Mouse (Mus musculus) mature B cell (primary cell): ENCODE measurements around the gene Upk3bl.

Experiments used
- in situ Hi-C: fragments of 300-500 bp; cut with MboI; formaldehyde crosslinking; loops from 2 replicates; pipeline ENCODE4 v1.14.3; 2019

Gene Upk3bl

DNA sequence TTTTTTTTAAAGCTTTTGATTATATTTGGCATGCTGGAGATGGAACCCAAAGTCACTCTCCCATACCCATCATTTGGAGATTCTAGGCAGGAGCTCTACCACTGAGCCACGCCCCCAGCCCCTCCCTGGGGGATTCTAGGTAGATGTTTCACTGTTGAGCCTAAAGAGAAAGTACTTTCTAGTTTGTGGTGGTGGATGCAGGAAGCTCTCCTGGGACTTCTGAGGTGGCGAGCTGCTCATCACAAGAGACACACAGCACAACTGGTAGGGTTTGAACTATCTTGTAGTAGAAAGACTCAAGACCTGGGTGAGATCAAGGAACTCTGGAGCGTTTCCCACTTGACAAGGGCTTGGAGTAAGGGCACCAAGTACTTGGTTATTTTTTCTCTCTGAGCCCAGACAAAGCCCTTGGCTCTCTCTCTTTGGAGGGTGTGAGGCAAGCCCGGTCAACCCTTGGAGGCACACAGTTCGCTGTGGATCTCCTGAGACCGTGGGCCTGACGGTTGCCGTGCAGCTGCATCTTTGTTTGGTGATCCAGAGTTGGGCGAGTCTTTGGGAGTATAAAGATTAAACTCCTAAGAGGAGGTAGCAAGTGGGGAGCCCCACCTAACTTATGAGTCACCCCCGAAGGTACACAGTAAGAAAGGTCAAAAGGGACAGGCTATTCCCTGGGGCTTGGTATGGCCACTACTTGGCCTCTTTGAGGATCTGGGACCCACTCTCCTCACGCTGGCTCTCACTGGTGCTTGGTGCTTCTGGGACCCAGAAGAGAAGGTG, at the start of gene Upk3bl:
Upk3bl (plus strand) TSS at position 192 of the 777 bp plus-strand sequence.
- in situ Hi-C loops = loop anchor here (5.0 kb wide), 1 partner anchor 72 kb away; the partner anchor contains the start of gene Zp3

DNA sequence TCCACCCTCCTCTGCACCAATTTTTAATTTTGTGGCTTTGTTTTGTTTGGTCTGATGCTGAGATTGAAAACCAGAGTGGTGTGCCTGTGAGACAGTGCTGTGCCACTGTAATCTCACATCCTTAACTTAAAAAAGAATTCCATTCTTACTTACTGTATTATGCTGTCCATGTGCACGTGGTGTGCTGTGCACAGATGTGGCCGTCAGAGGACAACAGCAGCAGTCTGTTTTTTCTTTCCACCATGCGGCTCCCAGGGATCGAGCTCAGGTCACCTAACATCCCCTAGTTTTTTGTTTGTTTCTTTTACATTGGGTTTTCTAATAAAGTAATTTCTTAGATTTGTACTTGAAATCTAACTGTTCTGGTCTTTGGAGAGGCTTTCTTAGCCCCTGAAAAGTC, 49.8 kb upstream of the Upk3bl start:
- in situ Hi-C loops = no loop called here

DNA sequence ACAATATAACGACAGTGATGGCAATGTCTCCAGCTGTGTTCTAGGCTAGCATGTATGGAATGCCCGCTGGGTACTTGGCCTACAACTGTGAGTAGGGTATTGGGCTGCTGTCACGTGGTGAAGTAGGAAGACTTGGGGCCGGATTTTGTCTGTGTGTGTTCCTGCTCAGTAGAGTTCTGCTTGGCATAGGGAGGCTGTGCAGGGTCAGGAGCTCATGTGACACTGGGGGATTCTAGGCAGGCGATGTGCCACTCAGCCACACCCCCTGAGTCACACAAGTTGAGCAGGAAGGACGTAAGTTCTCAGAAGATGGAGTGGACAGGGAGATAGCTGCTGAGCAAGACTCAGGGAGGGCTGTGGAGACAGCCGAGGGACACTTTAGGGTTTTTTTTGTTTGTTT, 46.5 kb upstream of the Upk3bl start:
- in situ Hi-C loops = no loop called here

DNA sequence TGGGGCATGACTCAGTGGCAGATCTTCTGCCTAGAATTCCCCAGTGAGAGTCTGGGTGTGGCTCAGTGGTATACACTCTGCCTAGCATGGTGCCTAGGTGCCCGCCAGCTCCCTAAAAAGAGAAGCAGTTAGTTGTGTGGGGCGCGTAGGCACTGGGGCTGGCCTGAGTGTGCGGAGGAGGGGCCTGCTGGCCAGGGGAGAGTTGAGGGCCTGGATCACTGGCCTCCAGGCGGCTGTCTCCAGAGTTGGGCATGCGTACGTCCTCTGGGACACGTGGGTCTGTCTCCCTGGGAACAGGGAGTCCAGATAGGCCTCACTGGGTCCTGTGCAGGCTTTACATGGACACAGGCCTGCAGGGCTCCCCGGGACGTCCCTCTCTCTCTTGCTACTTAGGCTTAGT, 39.4 kb upstream of the Upk3bl start:
- in situ Hi-C loops = no loop called here

DNA sequence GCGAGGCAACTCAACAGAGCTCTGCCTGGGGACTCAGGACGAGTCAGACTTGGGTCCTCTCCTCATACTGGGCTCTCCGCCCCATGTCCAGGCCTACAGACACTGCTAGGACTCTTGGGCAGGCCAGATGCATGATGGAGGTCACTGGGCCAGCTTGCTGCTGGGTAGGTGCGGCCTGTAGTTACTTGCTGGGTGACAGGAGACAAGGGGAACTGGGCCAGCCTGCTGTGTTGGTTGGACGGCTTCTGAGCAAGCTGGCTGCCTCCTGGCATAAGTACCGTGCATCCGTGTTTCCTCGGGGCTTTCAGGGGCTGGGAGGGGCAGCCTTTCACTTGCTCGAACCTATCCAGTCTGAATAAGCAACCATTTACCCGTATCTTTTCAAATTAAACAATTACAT, 38.7 kb upstream of the Upk3bl start:
- in situ Hi-C loops = no loop called here

DNA sequence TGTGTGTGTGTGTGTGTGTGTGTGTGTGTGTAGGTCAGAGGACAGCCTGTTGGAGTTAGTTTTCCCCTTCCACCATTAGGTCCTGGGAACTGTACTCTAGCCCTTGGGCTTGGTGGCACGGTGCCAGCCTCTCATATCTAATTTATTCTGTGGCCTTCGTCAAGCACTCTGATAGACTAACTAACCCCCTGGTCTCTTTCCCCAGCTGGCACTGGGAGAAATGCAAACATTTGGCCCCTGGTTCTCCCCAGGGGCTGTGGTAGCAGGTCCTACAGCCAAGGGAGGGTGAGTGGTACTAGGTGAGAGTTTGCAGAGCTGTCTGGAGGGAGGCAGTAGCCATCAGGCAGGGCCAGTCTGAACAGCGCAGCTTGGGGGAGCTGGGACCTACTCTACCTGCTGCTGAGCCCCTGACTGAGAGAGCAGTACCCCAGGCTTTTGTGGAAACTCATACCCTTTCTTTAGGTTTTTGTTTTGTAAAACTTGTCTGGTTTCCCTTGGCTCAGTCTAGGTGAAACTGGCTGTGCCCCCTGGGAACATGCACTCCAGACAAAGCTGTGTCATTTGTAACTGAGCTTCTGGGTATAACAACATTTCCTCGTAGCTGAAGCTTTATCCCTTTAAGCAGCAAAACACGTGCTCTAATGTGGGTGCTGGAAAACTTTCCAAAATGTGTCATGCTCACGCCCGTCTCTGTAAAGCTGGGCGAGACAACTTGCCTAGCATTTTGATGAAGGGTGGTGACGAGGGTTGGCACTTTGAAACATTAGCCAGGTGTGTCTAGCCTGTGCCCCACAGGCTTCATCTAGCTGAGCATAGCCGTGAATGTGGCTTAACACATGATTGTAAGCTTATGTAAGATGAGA, 38.0 kb upstream of the Upk3bl start:
- in situ Hi-C loops = no loop called here

DNA sequence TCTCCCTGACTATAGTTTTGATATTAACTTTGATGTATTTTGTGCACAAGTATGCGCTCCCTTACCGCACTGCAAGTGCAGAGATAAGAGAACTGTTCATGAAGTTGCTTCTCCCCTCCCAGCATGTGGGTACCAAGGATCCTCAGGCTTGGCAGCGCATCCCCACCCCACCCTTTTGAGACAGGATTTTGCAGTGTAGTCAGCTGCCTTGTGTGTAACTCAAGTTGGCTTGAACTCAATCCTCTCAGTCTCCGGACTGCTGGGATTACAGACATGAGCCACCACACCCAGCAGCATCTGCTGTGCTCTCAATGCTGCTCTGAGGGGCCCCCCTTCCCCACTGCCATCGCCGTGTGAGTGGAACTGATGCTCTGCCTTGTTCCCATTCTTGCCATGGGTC, 37.0 kb upstream of the Upk3bl start:
- in situ Hi-C loops = no loop called here

DNA sequence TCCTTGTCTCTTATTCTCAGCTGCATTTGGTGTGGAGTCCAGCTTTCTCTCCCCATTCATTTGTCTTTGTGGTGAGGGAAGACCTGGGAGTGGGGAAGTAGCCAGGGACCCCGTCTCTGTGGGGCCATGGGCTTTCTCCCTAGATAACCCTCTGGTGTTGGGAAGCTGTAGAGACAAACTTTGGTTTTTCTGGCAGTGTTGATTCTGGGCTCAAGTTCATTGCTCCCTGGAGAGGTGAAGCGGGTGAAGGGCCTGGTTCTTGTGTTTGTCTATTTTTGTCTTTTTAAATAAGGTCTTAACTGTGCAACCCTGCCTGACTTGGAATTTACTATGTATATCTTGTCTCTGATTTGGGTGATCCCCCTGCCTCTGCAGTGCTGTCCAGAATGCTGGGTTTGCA, 35.6 kb upstream of the Upk3bl start:
- in situ Hi-C loops = no loop called here

DNA sequence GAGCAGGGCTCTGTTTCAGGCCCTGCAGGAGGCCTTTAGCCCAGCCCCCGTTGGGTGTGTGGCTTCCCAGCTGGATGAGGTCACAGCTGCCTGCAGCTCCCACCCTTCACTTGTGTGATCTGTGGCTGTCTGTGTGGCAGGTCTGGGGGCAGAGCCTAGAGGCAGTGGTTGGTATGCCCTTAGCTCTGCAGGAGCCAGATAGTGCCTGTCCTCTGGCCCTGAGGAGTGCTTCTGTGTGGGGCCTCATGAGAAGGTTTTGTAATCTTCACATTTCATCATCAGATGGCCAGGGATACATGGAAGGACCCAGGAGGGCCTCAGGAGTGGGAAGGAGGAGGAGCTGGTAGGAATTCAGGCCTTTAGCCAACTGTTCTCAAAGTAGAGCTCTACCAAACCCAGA, 34.4 kb upstream of the Upk3bl start:
- in situ Hi-C loops = no loop called here

DNA sequence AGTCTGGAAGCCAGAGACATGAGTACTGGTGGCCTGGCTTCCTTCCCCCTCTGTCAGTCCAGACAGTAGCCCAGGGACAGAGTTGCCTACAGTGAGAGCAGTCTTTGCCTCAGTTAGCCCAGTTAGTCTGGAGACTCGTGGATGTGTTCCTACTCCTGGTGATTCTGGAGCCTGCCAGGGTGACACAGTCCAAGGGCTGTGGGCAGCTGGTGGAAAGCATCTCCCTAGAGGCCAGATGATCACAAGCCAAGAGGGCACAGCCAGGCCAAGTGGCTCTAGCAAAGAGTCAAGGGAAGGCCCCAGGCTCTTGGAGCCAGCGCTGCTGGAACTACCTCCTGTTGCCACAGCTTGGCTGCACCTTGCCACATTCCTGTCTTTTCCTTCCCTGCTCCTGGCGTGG, 28.6 kb upstream of the Upk3bl start:
- in situ Hi-C loops = no loop called here

DNA sequence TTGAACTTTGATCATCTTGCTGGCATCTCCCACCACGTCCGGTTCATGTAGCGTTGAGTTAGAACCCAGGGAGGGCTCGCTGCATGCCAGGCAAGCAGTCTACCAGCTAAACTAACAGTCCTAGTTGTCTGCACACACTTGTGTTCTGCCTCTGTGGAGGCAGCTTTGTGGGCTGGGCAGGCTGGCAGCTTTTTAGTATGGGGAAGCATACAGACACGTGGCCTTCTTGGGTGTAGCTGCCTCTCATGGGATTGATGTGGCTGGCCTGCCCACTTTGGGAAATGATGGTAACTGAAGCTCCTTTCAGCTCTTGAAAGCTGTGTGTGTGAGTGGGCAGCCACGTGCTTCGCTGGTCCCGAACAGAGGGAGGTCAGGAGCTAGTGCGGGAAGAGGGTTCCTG, 27.4 kb upstream of the Upk3bl start:
- in situ Hi-C loops = no loop called here

DNA sequence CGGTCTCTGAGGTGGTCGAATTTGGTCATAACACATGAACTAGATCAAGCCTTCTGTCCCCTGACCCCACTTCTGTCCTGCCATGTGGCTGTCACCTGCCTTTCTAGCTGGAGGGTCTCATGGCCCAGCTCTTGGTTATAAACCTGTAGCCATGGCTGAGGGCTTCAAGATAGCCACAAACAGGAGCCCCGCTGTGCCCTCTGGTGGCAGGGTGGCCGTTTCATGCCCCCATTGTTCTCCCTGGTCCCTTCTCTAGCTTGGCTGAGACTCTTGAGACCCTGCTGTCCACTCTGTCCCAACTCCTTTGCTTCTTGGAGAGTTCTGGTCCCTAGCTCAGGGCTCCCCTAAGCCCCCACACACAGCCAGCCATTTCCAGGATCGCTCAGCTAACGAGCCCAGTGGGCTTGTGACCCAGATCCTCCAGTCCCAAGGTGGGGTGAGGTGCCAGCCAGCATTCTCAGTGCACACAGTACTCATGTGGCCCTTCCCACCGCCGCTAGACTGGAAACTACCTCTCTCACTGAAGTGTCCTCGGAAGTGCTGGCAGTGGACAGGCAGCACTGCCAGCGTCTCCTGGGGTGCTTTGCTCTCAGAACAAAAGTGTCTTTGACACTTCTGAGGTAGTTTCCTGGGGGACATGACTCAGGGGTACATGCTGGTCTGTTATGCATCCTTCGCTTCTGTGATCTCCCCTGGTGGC, 26.5 kb upstream of the Upk3bl start:
- in situ Hi-C loops = no loop called here

DNA sequence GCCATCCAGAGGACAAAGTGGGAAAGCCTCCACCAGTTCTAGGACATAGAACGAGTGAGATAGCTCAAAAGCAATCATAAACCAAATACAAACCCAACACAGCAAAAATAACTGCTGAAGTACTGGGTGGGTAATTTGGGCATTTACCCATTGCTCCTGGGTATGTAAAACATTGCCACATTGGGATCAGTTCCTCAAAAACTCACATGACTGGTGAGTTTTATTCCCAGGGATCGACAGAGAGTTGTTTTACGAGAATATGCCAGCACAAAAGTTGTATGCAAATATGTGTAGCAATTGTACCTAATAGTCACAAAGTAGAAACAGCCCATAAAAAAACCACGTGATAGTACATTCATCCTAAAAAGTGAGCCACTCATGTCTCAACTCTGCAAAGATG, 19.4 kb upstream of the Upk3bl start:
- in situ Hi-C loops = no loop called here

DNA sequence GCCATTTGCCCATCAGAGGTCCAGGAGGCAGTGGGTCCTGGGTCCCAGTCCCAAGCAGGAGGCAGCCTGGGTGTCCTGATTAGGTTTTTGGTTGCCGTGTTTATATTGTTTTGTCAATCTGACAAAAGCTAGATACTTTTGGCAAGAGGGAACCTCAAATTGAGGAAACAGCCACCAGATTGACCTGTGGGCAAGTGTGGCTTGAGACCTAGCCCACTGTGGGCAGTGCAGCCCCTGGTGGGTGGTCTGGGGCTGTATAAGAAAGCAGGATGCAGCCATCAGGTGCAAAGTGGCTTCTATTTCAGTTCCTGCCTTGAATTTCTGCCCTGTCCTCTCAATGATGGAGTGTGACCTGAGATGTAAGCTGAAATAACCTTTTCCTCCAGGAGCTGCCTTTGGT, 19.0 kb upstream of the Upk3bl start:
- in situ Hi-C loops = no loop called here

DNA sequence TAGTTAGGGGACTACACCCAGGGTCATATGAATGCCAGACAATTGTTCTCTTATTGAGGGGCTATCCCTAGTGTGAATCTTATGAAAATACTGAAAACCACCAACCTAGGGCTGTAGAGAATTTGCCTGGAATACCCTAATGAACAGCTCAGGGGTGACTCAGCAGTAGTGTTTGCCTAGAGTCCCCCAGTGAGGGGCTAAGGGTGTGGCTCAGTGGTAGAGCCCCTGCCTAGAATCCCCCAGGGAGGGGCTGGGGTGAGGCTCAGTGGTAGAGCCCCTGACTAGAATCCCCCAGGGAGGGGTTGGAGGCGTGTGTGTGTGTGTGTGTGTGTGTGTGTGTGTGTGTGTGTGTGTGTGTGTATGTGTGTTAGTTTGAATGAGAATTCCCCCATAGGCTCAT, 17.6 kb upstream of the Upk3bl start:
- in situ Hi-C loops = no loop called here

DNA sequence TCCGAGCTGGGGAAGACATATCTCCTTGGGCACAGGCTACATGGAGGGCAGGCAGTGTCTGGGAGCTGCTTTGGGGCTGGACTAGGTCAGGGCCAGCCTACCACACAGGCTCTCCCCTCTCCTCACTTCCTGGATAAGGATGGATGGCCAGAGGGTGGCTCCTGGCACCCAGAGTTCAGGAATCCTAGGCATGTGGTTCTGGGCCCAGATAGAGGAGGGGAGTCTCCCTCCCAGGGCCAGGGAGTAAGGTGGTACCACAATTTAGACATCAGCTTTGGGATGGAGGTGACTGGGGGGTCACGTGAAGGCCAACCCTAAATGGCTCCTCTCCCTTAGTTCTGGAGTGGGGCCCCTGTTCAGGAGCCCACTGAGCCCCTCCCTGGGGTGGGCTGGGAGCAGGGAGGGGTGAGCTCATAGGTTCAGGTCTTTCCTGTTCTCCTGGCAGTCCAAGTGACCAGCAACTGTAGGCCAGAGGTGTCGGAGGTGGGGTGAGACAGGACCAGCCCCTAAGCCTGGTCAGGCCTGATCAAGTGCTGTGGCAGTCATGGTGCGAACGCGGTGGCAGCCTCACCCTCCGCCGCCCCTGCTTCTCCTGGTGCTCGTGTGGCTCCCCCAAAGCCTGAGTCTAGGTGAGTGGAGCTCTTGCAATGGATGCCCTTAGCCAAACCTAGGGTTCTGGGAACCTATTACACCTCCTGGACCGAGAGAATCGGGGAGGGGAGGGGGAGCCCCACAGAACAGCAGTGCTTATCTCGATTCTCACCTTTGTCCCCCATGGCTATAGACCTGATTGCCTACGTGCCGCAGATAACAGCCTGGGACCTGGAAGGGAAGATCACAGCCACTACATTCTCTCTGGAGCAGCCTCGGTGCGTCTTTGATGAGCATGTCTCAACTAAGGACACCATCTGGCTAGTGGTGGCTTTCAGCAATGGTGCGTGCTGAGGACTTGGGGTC, 15.8 kb upstream of the Upk3bl start, which contains the start of gene Upk3b:
Upk3b (plus strand) TSS at position 239 of the 957 bp plus-strand sequence.
- in situ Hi-C loops = no loop called here

DNA sequence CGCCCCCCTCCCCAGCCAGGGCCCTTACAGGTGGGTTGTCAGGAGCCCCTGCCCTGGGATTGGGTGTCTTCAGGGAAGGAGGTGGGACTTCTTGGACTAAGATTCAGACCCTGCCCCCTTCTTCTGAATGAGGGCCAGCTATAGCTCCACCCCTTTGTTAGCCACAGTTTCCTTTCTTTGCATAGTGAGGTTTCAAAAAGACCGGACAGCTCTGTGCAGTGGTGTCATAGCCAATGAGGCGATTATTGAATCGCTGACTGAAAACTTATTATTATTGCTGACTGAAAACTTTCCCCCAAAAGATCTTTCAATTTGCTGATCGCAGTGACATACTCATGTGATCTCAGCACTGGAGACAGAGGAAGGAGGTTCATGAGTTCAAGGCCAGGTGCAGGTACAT, 14.1 kb upstream of the Upk3bl start:
- in situ Hi-C loops = no loop called here

DNA sequence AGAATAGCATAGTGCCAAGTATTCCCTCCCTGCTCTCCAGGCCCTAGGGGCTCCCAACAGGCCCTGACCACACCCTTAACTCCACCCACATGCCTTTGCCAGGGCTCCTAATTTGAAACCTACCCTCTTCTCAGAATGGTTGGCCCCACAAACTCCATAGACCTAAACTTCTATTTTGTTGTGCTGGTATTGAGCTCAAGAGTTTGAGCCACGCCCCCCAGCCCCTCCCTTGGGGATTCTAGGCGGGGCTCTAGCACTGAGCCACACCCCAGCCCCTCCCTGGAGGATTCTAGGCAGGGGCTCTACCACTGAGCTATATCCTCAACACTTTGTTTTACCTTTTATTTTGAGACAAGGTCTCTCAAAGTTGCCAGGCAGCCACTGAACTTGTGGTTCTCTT, 13.0 kb upstream of the Upk3bl start:
- in situ Hi-C loops = no loop called here

DNA sequence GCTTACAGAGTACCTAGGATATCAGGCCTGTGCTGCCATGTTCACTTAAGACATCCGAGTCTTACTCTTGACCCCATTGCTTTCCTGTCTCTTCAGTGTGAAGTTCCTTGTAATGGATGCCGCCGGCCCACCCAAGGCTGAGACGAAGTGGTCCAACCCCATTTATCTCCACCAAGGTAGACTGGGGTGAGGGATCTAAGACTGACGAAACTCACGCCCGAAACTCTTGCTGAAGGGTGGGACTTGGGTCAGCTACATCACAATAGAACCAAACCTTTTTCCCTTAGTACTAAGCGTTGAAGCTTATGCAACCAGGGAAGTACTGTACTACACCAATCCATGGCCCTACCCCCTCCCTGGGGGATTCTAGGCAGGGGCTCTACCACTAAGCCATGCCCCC, 12.6 kb upstream of the Upk3bl start:
- in situ Hi-C loops = no loop called here

DNA sequence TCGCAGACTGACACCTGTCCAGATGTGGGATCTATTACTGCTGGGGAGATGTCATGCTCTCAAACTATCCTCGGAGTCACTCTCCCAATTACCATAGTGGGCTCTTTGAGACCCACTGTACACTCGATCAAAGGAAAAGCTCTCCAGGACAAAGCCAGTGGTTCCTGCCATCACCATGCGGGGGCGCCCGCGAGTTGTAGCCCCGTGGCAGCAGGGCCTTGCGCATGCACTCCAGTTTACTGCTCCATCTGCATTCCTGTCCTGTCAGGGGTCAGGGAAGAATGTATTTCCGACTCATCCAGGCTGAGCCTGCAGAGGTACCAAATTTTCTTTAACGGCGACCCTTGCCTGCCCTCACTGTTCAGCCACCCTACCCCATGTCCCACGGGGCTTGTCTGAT, 9.4 kb upstream of the Upk3bl start:
- in situ Hi-C loops = no loop called here

DNA sequence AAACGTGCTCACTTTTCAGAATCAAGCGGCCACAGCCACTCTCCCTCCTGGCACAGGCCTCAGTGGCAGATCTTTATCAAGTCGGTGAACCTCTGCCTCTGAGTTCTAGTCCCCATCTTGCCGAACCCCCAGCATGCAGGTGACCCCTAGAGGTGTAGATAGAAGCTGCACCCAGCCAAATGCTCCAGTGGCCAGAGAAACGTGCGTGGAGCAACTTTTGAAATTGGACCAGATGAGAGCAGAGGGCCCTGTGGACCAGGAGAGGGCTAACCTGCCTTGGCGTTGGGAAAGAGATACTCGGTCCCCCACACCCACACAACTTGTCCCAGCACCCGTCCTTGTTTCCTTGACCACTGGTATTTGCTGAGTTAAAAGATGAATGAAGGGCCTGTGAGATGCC, 8.9 kb upstream of the Upk3bl start:
- in situ Hi-C loops = no loop called here
